Mouse (Mus musculus): Measurements from ENCODE around the gene Hoxb7. TPM values are rescaled to one million over a fixed set of nuclear protein-coding genes. Genes with fewer than 3 reads are reported as not detected.

The Hoxb7 gene
- 97.1 and 101 TPM in 2 replicates for polyA plus RNA-seq (2016; fragmentation: Nextera tagmentation; extraction: Ambion mirVana)

DNA sequence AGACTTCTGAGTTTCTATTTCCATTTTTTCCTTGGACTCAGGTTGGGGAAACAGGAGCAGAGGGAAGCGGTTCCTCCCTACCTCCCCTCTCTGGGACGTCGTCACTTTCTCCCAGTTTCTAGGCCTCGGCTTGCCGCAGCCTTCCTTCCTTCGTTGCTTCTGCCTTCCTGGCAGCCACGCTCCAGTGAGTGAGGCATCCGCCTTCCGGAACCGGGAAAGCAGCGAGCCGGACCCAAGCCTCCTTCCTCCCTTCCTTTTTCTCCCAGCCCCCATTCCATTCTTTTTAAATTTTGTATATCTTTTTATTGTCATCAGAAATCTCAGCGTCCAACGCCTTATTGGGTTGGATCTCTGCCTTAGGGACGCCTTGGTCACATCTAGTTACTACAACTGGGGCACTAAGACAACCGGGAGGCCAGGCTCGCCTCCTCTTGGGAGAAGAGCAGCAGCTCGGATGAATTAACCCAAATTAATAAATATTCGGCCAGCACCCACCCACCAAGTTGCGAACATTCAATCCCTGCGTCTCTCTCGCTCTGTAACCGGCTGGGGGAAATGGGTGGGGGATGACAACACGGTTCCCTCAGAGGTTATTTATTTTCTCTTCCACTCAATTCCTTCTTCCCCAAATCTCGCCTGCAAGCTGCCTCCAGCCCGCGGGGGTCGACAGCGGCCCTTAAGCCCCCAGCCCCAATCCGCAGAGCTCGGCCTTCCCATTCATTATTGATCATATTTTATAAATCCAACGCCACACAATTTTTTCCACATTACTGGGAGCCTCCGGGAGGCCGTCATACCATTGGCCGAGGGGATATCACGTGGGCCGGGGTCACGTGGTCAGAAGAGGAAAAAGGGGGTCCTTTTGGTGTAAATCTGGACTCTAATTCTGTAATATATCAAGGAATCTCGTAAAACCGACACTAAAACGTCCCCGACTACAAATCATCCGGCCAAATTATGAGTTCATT lies at the start of gene Hoxb7:
TSS of gene Hoxb7 (plus strand) at position 853 of the 968 bp plus-strand sequence.
- Histone ChIP-seq H3K4me1 (peaks cover 30% of the 10 kb centered on the region), H3K36me3 (peaks cover 3% of the 10 kb centered on the region; the same call in 1 of the 2 replicates), H3K4me2 (replicated peaks) (peak within 1 kb of the TSS; percentile 100), H3K27ac (peak within 1 kb of the TSS; percentile 99), H3K9ac (peak within 1 kb of the TSS; percentile 100), H3K9me3 (no peaks in the 10 kb centered on the region), H3K4me3 (peak within 1 kb of the TSS; percentile 99), H3K27me3 (replicated peaks) (0 out of 2 replicates have a peak, but pooled peaks cover under 1% of the 10 kb centered on the region)
- under 1% methylated on average over 43 of the region's 43 CpGs for WGBS
- peak; percentile 19; the same call in 1 of the 2 replicates for ATAC-seq (ENCODE audit: low FRiP score, low read depth)

DNA sequence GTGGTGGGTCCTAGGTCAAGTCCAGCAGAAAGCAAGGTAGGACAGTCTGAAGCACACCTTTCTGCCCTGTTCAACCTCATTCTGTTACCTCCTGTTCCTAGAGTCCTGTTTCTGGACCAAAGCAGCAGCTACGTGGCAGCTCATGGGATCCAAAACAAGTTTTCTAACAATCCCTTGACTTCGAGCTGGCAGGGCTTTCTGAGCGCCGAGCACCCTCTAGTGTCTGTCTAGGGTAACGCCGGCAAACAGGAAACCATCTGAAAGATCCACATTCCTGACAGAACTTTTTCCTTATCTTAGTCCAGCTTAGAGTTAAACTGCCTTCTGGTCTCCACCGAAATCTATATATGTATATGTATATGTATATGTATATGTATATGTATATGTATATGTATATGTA lies 46.2 kb upstream of the Hoxb7 start:
- no peaks in the 10 kb centered on the region for H3K4me1 ChIP-seq
- H3K9ac ChIP-seq = no peak overlapping the region
- no peak for ATAC-seq (ENCODE audit: low FRiP score, low read depth)
- no peaks in the 10 kb centered on the region for H3K36me3 ChIP-seq
- no peaks in the 10 kb centered on the region for H3K9me3 ChIP-seq
- no peak overlapping the region for H3K4me2 ChIP-seq (replicated peaks)
- H3K27ac ChIP-seq = no peak overlapping the region
- under 1% methylated on average over 7 of the region's 7 CpGs for WGBS
- H3K4me3 ChIP-seq = no peak overlapping the region
- H3K27me3 ChIP-seq (replicated peaks) = peaks cover 11% of the 10 kb centered on the region; the same call in 1 of the 2 replicates

DNA sequence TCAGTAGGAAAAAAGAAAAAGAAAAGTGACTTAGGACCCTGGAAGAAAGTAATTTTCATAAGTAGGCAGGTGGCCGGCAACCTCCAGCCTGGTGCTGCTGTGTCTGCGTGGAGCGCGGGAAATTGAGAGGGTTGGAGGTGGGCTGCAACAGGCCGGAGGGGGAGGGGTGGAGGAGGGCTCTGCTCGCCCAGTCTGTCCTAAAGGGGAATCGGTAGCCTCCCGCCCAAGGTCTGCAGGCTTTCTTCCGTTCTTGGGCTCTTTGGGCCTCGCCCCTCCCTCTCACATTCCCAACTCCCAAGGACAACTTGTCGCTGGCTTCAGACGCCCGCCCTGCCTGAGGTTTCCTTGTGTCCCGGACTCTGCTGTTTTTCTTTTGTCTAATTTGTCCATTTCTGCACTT lies 35.5 kb upstream of the Hoxb7 start:
- Histone ChIP-seq H3K4me2 (replicated peaks) (peak overlapping the region; percentile 65), H3K27ac (0 out of 2 replicates have a peak overlapping the region, but pooled peaks have one; percentile 16), H3K27me3 (replicated peaks) (peaks cover 48% of the 10 kb centered on the region), H3K9me3 (no peaks in the 10 kb centered on the region), H3K36me3 (no peaks in the 10 kb centered on the region), H3K4me1 (peaks cover 26% of the 10 kb centered on the region), H3K4me3 (peak overlapping the region; percentile 58), H3K9ac (peak overlapping the region; percentile 72)
- peak; percentile 50 for ATAC-seq (ENCODE audit: low FRiP score, low read depth)
- 2% methylated on average over 14 of the region's 14 CpGs for WGBS

DNA sequence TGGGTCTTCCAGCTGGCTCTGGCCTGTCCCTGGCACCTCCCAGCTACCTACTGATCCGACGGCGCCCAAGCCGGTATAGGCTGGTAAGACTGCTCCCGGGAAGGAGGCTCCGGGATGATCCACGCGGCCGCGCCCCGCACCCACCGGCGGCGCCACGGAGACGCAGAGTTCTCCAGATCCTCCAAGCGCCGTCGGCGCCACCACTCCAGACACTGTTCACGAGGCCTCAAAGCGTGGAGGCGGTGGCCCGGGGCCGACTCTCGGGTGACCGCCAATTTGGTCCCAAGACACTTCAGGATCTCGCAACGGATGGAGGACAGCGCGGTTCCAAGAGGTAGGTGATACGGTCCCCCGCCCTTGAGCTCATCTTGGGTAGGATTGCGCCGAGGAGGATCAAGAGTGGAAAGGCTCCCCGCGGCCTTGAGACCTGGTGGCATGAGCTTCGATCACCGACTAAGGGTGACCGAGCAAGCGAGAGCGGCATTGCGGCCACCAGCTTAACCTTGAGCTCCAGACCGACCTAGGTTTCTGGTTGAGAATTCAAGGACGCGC lies 34.9 kb upstream of the Hoxb7 start:
- H3K9me3 ChIP-seq = no peaks in the 10 kb centered on the region
- peak overlapping the region; percentile 65 for H3K4me2 ChIP-seq (replicated peaks)
- H3K27ac ChIP-seq = 0 out of 2 replicates have a peak overlapping the region, but pooled peaks have one; percentile 16
- ATAC-seq (ENCODE audit: low FRiP score, low read depth) = peak; percentile 63; the same call in 1 of the 2 replicates
- no peaks in the 10 kb centered on the region for H3K36me3 ChIP-seq
- H3K27me3 ChIP-seq (replicated peaks) = peaks cover 55% of the 10 kb centered on the region
- peak overlapping the region; percentile 72 for H3K9ac ChIP-seq
- H3K4me3 ChIP-seq = peak overlapping the region; percentile 58
- WGBS = under 1% methylated on average over 46 of the region's 46 CpGs
- H3K4me1 ChIP-seq = peaks cover 32% of the 10 kb centered on the region

DNA sequence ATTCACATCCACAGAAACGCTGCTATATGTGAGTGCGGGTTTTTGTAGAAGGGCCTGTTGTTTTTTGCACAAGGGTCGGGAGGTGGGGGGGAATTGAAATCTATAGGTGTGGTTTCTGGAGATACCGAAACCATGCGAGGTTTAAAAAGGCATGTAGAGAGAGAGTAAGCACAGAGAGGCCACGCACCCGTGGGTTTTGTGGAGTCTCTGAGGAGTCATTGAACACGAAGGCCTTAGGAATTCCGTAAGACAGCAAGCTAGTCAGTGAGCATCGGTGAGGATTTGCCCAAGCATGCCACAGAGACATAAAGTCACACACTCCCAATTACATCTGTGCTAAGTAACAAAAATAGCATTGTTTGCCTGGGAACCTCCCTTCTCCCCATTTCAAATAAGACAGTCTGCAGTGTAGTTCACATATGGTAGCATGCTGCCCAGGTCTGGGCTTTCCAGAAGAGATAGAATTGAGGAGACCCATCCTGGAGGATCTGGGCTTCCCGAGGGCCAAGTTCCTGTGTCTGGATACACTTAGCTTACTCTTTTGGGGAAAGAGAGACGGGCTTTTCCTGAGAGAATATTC lies 33.8 kb upstream of the Hoxb7 start:
- no peak for ATAC-seq (ENCODE audit: low FRiP score, low read depth)
- WGBS = 2% methylated on average over 12 of the region's 12 CpGs

DNA sequence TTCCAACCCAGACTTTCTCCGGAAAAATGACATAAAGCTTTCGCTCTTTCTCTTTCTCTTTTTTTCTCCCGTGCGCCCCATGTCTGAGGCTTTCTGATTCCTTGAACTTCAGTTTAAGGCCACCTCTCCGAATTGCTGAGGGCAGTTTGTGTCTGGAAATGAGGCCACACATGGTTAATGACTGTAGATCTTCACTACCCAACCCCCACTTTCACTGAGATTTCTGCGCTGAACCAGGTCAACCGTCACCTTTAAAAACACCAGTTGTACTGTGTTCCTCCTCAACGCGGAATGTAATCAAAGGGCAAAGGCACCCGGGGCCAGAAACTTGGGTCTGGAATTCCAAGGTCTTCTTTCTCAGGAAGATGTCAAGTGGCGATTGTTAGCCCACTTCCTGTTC lies 32.2 kb upstream of the Hoxb7 start:
- Histone ChIP-seq H3K4me2 (replicated peaks) (peak overlapping the region; percentile 65), H3K9ac (peak overlapping the region; percentile 72), H3K4me3 (peak overlapping the region; percentile 27), H3K4me1 (peaks cover 57% of the 10 kb centered on the region), H3K27me3 (replicated peaks) (peaks cover 78% of the 10 kb centered on the region), H3K9me3 (no peaks in the 10 kb centered on the region), H3K27ac (no peak overlapping the region), H3K36me3 (no peaks in the 10 kb centered on the region)
- ATAC-seq (ENCODE audit: low FRiP score, low read depth) = no peak
- 1% methylated on average over 11 of the region's 11 CpGs for WGBS

More for the DNA sequence above, 33.8 kb upstream of the Hoxb7 start:
- Histone ChIP-seq H3K9ac (peak overlapping the region; percentile 72), H3K27me3 (replicated peaks) (peaks cover 63% of the 10 kb centered on the region), H3K4me3 (peak overlapping the region; percentile 58), H3K4me1 (peaks cover 41% of the 10 kb centered on the region), H3K9me3 (no peaks in the 10 kb centered on the region), H3K27ac (no peak overlapping the region), H3K36me3 (no peaks in the 10 kb centered on the region), H3K4me2 (replicated peaks) (peak overlapping the region; percentile 65)

DNA sequence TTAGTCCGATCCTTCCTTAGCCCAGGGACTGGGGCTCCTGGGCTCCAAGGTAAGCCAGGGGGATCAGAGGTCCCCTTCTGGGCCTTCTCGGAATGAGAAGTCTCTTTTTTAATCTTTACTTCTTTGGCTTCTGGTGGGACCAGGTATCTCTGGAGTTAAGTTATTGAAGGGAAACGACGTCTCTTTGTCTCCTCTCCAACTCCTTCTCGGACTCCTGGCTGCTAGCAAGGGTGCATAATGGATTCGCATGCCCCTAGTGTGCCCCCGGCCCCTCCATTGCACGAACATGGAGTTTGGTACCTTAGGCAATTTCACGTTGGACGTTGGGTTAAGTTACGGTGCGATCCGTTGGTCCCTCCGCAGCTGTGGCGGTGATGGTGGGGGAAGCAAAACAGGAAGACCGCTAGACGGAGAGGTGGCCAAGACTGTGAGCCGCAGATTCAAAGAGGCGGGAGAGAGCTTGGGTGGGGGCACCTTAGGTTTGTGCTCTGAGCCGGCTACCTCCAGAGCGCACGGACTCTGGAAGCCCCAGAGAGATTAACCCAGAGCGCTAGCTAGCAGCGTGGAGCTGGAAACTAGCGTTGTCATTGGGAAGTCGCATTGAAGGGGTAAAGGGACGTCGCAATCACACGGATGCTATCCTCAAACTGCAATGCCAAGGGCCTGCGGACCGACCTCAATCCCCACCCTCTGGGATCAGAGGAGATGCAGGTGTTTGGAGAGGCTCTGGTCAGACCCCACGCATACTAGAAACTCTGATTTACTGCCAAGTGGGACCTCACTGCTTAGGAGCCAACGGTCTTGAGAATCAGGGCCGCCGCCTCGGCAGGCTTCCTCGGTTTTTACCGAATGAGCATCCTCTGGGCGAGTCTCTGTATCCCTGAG lies 31.1 kb upstream of the Hoxb7 start:
- H3K27me3 ChIP-seq (replicated peaks) = peaks cover 75% of the 10 kb centered on the region
- H3K9ac ChIP-seq = peak overlapping the region; percentile 49; the same call in 1 of the 2 replicates
- no peak overlapping the region for H3K27ac ChIP-seq
- no peaks in the 10 kb centered on the region for H3K9me3 ChIP-seq
- WGBS = 2% methylated on average over 39 of the region's 39 CpGs
- no peaks in the 10 kb centered on the region for H3K36me3 ChIP-seq
- H3K4me2 ChIP-seq (replicated peaks) = peak overlapping the region; percentile 65
- ATAC-seq (ENCODE audit: low FRiP score, low read depth) = no peak
- H3K4me3 ChIP-seq = peak overlapping the region; percentile 27
- peaks cover 67% of the 10 kb centered on the region for H3K4me1 ChIP-seq

DNA sequence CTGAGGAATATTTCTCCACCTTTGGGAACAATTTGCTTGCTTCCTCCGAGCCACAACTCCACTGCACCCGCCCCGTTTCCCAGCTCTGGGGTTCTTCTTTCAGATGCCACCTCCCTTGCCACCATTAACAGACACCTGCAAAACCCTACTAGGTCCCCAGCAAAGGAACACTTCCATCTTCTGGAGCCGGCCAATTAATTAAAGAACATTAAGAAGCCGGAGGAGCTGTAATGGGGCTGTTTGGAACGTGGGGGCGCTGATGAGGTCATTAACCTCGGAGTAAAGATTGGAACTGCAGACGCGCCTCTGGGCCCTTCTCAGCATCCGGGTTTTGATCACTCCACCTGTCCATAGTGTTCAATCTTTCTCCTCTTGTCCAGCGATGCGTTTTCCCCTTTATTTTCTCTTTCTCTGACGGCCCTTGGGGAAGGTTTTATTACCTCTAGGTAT lies 30.4 kb upstream of the Hoxb7 start:
- ATAC-seq (ENCODE audit: low FRiP score, low read depth) = no peak
- no peaks in the 10 kb centered on the region for H3K36me3 ChIP-seq
- H3K9me3 ChIP-seq = no peaks in the 10 kb centered on the region
- H3K4me2 ChIP-seq (replicated peaks) = peak overlapping the region; percentile 65
- H3K9ac ChIP-seq = 0 out of 2 replicates have a peak overlapping the region, but pooled peaks have one; percentile 49
- H3K4me3 ChIP-seq = peak overlapping the region; percentile 27
- H3K27me3 ChIP-seq (replicated peaks) = peaks cover 70% of the 10 kb centered on the region
- no peak overlapping the region for H3K27ac ChIP-seq
- WGBS = 3% methylated on average over 14 of the region's 14 CpGs
- peaks cover 71% of the 10 kb centered on the region for H3K4me1 ChIP-seq

DNA sequence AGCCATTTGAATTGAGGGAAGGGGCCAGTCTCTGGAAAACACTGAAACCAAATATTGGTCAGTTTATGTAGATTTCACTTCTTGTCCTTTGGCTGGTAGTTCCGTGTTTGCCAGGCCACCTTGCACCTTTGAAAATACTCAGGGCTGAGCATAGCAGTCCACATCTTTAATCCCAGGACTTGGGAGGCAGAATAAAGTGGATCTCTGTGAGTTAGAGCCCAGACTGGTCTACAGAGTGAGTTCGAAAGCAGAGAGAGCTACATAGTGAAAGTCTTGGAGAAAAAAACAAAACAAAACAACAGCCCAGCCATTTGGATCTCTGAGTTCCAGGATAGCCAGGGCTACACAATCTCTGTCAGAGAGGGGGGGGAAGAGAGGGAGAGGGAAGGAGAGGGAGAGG lies 29.3 kb upstream of the Hoxb7 start:
- 25% methylated on average over 2 of the region's 2 CpGs for WGBS
- Histone ChIP-seq H3K4me3 (no peak overlapping the region), H3K9me3 (no peaks in the 10 kb centered on the region), H3K27ac (no peak overlapping the region), H3K27me3 (replicated peaks) (peaks cover 71% of the 10 kb centered on the region), H3K4me2 (replicated peaks) (0 out of 2 replicates have a peak overlapping the region, but pooled peaks have one; percentile 14), H3K9ac (no peak overlapping the region), H3K36me3 (no peaks in the 10 kb centered on the region), H3K4me1 (peaks cover 78% of the 10 kb centered on the region)
- no peak for ATAC-seq (ENCODE audit: low FRiP score, low read depth)

DNA sequence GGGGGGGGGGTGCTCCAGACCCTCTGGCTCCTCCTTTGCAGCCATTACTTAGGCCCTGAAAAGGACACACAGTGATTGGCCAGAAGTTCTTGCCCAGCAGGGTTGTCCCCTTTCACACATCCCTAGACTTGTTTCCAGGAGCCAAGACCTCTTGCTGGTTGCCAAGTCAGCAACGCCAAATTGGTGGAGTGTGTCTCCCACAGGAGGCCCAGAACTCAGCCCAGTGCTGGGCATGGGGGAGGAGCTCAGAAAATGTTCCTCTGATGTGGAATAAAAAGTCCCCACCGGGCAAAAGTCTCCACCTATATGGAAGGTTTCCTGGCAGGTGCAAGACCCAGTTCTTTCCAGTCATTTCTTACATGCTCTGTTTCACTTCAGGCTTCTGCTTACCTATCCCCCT lies 27.4 kb upstream of the Hoxb7 start:
- Histone ChIP-seq H3K4me1 (peaks cover 90% of the 10 kb centered on the region), H3K36me3 (no peaks in the 10 kb centered on the region), H3K4me3 (no peak overlapping the region), H3K27ac (no peak overlapping the region), H3K9me3 (no peaks in the 10 kb centered on the region), H3K4me2 (replicated peaks) (no peak overlapping the region), H3K27me3 (replicated peaks) (peaks cover 65% of the 10 kb centered on the region), H3K9ac (no peak overlapping the region)
- 4% methylated on average over 2 of the region's 2 CpGs for WGBS
- ATAC-seq (ENCODE audit: low FRiP score, low read depth) = no peak

DNA sequence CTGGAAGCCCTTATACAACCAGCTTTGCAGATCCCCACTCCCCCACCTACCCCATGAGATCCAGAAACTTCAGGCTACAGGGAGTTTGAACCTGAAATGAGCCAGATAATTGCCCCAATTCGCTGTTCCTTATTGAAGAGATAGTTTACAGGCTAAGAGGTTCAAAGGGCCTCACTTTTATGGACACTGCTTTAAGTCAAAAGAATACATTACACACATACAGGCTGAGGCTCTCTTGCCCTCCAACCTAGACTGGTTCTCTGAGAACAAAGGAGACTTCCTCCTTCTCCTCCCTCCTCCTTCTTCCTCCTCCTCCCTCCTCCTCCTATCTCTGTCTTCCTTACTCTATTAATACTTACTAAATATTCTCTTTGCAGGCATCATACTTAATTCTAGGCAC lies 26.9 kb upstream of the Hoxb7 start:
- H3K27me3 ChIP-seq (replicated peaks) = peaks cover 60% of the 10 kb centered on the region
- 0% methylated on average over 1 of the region's 1 CpGs for WGBS

More for the DNA sequence above, 26.9 kb upstream of the Hoxb7 start:
- peaks cover 90% of the 10 kb centered on the region for H3K4me1 ChIP-seq
- H3K4me2 ChIP-seq (replicated peaks) = peak overlapping the region; percentile 51; the same call in 1 of the 2 replicates
- no peak for ATAC-seq (ENCODE audit: low FRiP score, low read depth)
- H3K27ac ChIP-seq = no peak overlapping the region
- no peaks in the 10 kb centered on the region for H3K36me3 ChIP-seq
- H3K9ac ChIP-seq = no peak overlapping the region
- no peak overlapping the region for H3K4me3 ChIP-seq
- no peaks in the 10 kb centered on the region for H3K9me3 ChIP-seq
